Mouse (Mus musculus) left cerebral cortex, adult 11 months (tissue): ENCODE measurements around the gene Cttnbp2nl.

Experiments
- DNase-seq: peaks from one replicate; pipeline ENCODE4 v3.0.0; 2022; ENCODE audit warnings: low spot score

Gene Cttnbp2nl

DNA sequence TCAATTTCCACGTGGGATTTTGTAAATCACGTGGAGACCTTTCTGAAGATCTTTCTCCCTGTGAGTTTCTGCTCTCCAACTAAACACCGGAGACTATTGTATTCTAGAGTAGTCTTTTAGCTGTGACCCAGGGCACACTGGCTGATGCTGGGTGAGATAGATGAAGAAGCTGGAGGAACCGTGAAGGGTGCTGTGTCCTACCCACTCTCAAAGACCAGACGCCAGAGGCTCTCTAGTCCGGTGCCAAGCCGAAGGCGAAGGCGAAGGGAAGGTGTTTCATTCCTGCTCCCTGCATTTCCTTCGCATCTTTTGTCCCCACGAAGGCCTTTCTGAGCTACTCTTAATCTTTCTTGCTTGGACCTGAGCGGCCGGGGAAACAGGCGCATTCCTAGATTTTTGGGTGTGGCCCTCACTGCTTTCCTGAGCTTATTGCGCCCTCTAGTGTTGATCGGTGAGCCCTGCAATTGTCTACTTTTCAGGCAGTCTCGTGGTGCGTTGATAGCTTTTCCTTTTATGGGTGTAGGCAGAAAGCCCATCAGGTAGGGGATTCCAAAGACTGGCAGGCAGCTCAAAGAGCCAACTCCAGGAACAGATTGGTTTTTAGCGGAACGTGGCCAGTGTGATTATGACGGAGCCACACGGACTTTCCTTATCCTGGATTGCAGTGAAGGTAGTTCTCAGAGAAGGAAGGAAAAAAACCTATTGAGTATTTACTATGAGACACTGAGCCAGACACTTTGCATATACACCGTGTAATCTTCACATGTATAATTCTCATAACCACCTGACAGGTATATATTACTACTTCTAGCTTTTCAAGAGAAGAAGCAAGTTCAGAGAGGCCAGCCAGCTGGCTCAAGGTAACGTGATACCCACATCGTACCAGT lies 5.9 kb upstream of the Cttnbp2nl start:
- DNase-seq, result peak; percentile 78

DNA sequence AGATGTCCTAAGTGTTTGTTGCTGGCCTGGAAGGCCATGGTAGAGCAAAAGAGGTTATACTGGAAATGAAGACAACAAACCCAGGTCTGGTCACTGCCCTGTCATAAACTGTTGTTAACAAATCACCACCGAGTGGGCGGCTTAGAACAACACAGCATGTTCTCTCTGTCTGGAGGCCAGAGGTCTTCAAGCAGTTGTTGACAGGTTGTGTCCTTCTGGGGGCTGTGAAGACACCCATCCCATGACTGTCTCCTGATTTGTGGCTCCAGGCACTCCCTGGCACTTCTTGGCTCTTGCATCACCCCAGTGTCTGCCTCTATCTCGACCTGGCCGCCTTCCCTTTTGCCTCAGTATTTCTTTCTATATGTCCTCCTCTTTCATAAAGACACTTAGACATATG lies 2.7 kb upstream of the Cttnbp2nl start:
- DNase-seq, result no peak

DNA sequence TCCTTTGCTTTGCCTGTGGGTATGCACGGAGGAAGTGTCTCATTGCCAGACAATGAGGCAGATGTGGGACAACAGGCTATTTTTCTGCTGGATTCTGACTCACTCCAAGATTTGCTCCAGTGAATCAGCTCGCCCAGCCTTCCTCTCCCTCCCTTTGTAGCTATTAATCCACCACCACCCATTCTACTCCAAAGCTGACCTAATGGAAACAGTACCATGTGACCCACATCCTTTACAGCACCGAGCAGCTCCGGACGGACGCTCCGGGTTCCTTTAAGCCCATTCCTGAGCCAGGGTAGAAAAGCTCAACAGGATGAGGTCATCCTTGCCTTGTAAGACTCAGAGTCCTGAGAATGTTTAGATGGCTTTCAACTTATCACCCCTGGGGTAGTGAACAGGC lies 2.0 kb upstream of the Cttnbp2nl start:
- no peak for DNase-seq

DNA sequence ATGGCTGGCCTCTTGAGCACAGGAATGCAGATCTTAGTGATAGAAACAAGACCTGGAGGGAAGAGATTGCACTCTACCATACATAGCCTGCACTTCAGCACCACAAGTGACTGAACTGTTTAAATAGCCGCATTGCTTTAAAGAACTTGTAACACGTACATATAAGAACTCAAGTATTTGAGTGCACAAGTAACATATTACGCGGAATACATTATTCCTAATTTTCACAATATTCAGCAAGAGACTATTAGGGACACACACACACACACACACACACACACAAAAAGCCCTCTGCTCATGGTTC lies 704 bp upstream of the Cttnbp2nl start:
- no peak for DNase-seq

- DNase-seq, result no peak
Observed at GRCm38 (mm10) chr3:105052171-105052936, 592 bp downstream of the Cttnbp2nl start.

- DNase-seq, result no peak
Observed at GRCm38 (mm10) chr3:105051103-105051502, 1.8 kb downstream of the Cttnbp2nl start.

GRCm38 (mm10) chr3:105049848-105050247 lies 3.1 kb downstream of the Cttnbp2nl start:
- DNase-seq, result no peak

- no peak for DNase-seq
Observed at GRCm38 (mm10) chr3:105047616-105048015, 5.3 kb downstream of the Cttnbp2nl start.

- DNase-seq, result no peak
Observed at GRCm38 (mm10) chr3:105046870-105047269, 6.1 kb downstream of the Cttnbp2nl start.

- no peak for DNase-seq
Observed at GRCm38 (mm10) chr3:105043746-105044145, 9.2 kb downstream of the Cttnbp2nl start.

DNA sequence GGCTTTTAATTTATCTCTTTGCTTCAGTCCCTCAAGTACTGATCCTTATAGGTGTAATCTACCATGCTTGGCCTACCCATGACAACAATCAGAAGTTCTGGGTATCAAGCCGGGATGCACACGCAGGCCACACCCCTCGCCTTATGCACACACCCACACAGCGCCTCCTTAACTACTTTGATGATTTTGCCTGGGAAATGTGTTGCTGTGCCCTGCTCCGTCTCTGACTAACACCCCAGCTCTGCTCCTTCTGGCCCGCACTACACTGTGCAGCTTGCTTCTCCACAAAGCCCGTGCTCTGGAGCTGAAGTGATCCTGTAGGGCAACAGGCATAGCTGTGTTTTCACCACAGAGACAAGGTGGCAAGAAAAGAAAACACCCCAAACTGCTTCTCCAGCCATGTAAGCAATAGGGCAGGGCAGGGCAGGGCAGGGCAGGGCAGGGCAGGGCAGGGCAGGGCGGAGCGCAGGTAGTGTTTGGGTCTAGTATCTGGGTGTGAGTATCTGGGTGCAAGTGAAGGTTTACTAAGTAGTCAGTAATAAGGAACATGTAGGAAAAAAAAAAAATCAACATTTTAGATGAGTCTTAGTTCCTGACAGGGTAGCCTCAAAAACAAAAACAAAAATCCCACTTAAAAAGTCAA lies 11.8 kb downstream of the Cttnbp2nl start:
- no peak for DNase-seq

DNA sequence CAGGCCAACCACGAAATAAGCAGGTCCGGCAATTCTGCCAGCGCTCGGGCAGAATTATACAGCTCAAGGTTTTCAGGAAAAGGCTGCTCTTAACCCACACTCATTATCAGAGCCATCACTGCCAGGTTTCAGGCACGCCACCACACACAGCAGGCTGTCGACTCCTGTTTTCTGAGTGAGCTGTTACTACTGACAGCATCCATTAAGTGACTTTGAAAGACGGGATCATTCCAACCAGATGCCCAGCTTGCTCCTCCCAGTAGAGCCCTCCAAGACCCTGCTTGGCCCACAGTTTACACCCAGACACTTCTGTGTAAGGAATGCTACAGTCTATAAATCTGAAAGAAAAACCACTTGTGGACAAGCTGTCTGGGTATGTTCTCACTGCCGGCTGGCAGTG lies 12.9 kb downstream of the Cttnbp2nl start:
- no peak for DNase-seq

- no peak for DNase-seq
Observed at GRCm38 (mm10) chr3:105037240-105037770, 15.6 kb downstream of the Cttnbp2nl start.

DNA sequence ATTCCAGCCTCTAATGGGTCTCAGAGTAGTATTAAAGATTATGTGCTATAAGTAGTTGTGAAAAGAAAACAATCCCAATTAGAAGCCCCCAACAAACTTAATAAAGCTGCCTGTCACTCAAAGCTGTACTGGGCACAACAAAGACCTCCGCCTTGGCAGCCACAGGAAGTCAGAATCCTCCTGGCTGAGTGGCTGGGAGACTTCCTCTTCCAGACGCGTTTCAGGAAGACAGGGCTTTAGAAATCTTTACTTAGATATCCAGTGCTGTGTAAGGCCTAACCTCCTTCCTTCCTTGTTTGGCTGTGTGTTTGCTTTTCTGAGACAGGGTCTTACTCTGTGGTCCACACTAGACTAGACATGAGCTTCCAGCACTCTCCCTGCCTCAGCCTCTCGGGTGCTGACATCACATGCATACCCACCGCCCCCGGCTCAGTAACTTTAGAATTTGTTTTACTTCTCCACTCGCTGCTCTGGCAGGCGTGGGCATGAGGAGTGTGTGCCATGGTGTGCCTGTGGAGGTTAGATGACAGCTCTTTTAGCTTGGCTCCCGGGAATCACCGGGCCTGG lies 16.6 kb downstream of the Cttnbp2nl start:
- no peak for DNase-seq

DNA sequence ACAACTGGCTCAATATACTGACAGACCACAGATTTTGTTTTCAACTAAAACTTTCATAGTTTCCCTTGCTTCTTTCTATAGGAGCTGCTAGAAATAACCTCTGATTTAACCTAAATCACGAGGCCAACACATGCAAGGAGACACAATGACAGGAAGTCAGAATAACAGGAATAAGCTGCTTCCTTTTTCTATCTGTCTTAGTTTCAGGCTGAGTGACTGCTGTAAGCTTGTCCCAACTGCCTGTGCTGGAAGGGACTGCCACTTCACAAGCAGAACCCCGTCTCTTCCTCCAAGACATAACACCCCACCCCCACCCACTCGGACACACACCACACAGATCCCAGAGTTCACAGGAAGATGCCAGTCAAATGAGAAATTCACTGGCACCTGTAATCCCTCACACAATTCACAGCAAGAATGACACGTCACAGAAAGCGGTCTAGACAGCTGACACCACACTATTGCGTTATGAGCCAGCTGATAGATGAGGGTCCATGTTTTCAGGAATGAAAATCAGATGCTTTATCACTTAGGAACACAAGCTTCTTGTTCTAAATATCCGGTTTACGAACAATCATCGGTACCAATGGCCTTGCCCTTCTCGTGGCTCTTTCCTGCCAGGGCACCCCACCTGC lies 29.5 kb downstream of the Cttnbp2nl start:
- DNase-seq, result no peak

DNA sequence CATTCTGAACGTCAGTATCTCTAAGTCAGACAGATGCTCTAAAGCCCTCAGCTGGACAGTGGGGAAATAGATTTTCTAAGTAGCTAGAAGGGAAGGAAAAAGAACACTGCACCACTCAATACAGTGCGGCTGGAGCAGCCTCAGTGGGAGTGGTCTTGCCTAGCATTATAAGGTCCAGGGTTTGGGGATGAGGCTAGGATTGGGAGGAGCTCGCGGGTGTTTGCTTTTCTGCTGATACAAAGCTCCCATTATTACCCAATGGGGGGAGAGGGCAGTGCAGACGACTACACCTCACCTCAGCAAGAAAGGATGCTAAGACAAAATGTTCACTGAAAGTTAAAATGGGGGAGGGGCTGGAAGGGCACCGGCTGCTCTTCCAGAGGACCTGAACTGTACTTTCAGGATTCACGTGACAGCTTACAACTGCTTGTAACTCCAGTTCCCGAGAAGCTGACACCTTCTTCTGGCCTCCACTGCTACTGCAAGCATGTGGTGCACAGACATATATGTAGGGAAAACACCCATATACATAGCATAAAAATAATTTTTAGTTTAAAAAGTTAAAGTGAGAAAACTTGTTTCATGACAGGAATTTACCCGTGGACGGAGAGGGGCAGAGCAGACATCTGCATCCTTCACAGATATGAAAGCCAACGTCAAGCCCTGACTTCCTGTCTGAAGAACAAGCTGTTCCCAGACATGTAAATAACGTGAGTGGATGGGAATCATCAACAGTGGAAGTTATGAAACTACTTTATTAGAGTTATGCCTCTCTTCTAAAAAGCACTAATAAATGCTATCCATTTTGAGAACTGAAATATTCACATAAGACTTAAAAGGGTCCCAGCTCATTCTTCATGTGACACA lies 32.9 kb downstream of the Cttnbp2nl start:
- DNase-seq, result no peak

- DNase-seq, result no peak
Observed at GRCm38 (mm10) chr3:105018783-105019105, 34.2 kb downstream of the Cttnbp2nl start.

DNA sequence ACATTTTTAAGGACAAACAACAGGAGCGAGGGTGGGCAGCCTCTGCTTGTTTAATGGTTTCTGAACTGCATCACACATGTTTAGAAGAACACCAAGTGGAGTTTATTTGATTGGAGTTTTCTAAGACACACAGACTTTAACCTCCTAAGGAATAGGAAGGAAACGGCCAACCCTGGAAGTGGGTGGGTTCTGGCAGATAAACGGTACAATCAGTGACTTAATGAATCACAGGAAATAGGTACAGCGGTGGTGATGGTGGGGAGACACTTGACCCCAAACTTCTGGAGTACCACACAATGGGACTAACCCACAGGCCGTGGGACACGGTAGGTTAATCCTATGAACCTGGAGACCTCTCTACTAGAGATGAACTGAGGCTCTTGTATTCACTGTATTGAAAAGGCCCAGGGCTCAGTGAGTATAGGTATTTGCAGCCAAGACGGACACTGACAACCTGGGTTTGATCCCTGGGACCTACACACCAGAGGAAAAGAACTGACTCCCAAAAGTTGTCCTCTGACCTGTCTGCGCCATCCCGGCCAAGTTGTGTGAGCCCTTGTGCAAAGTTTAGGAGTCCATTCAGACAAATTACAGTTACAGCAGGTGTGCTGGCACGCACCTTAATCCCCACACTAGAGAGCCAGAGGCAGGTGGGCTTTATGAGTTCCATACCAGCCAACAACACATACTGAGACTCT lies 34.7 kb downstream of the Cttnbp2nl start:
- no peak for DNase-seq

GRCm38 (mm10) chr3:105017314-105017713 lies 35.6 kb downstream of the Cttnbp2nl start:
- no peak for DNase-seq

DNA sequence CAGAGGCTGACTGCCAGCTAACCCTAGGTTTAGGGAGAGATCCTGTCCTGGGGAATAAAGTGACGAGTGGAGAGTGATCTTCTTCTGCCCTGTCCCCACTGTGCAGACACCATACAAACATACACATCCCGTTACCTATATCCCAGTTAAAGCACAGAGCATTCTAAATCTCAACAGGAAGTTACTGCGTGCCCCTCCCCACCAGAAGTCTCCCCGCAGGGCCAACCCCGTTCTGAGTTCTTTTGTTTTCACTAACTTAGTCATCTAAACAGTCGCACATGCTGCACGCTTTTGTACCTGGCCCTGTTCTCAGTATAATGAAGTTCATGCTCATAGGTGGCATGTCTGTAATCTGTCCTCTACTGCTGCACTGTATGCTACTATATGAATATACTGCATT lies 36.7 kb downstream of the Cttnbp2nl start:
- no peak for DNase-seq
